In genomic region chr11:103015881-103016825, GRCm38 (mm10) we compare ENCODE assay signal across 9 mouse cellular contexts. TPM values are rescaled to one million over a fixed set of nuclear protein-coding genes. Genes with fewer than 3 reads are reported as not detected.
DNase-seq lines count a peak whose midpoint lies in the region; ATAC-seq lines count a peak whose summit lies in the region.
"Had no signal": no experiment of that assay in that cellular context is flagged by ENCODE, and none has a peak within 500 bp of the region (broad histone marks: within the 10 kb centered on the region; RNA-seq: fewer than 3 reads in every experiment).

No protein-coding gene starts in this region.

- no peaks in the 10 kb centered on the region for H3K27me3 ChIP-seq in heart, embryonic 10.5 days (ENCODE audit: insufficient read depth, poor library complexity, severe bottlenecking)
- no peaks in the 10 kb centered on the region for H3K27me3 ChIP-seq in hindbrain, embryonic 13.5 days
- no peaks in the 10 kb centered on the region for H3K27me3 ChIP-seq in midbrain, embryonic 13.5 days
- H3K27me3 ChIP-seq: Patski had no signal

- ATAC-seq in hindbrain, embryonic 13.5 days (ENCODE audit: low FRiP score): no peak
- ATAC-seq in midbrain, embryonic 13.5 days: 0 out of 2 replicates have a peak, but pooled peaks have one; percentile 3

- peaks cover 34% of the 10 kb centered on the region for H3K36me3 ChIP-seq in heart, embryonic 10.5 days
- peaks cover 10% of the 10 kb centered on the region for H3K36me3 ChIP-seq in hindbrain, embryonic 13.5 days
- peaks cover 11% of the 10 kb centered on the region for H3K36me3 ChIP-seq in midbrain, embryonic 13.5 days

- no peak for DNase-seq in heart, embryonic 10.5 days (ENCODE audit: low spot score)
- no peak for DNase-seq in heart, postnatal 25 days (ENCODE audit: low spot score)
- peak; percentile 47 for DNase-seq in NIH3T3 (ENCODE audit: low read depth)
- DNase-seq in layer of hippocampus, adult 8-10 months (ENCODE audit: low spot score in 2 of 2): no peak
- DNase-seq in right cerebral cortex, postnatal 10 days (ENCODE audit: low spot score in 2 of 2): no peak
- DNase-seq in cerebellum, adult 9-10 months: no peak

- peak overlapping the region; percentile 94 for H3K27ac ChIP-seq in heart, embryonic 10.5 days
- H3K27ac ChIP-seq in hindbrain, embryonic 13.5 days: peak overlapping the region; percentile 94
- H3K27ac ChIP-seq in midbrain, embryonic 13.5 days: peak overlapping the region; percentile 95

- H3K4me2 ChIP-seq in hindbrain, embryonic 13.5 days: peak overlapping the region; percentile 63
- H3K4me2 ChIP-seq in midbrain, embryonic 13.5 days (replicated peaks): peak overlapping the region; percentile 61

- peaks cover 15% of the 10 kb centered on the region for H3K4me1 ChIP-seq in heart, embryonic 10.5 days
- H3K4me1 ChIP-seq in hindbrain, embryonic 13.5 days (replicated peaks): peaks cover 19% of the 10 kb centered on the region
- peaks cover 24% of the 10 kb centered on the region for H3K4me1 ChIP-seq in midbrain, embryonic 13.5 days (replicated peaks)

- H3K9ac ChIP-seq in hindbrain, embryonic 13.5 days: peak overlapping the region; percentile 90
- peak overlapping the region; percentile 86 for H3K9ac ChIP-seq in midbrain, embryonic 13.5 days (replicated peaks)

- WGBS in heart, embryonic 10.5 days: 49% methylated on average over 27 of the region's 27 CpGs
- 49% methylated on average over 27 of the region's 27 CpGs for WGBS in hindbrain, embryonic 13.5 days
- WGBS in midbrain, embryonic 13.5 days: 47% methylated on average over 27 of the region's 27 CpGs

- H3K4me3 ChIP-seq in heart, embryonic 10.5 days: peak overlapping the region; percentile 79
- H3K4me3 ChIP-seq in hindbrain, embryonic 13.5 days: peak overlapping the region; percentile 77
- H3K4me3 ChIP-seq in midbrain, embryonic 13.5 days (replicated peaks): peak overlapping the region; percentile 80

- H3K9me3 ChIP-seq in heart, embryonic 10.5 days: no peaks in the 10 kb centered on the region
- H3K9me3 ChIP-seq in hindbrain, embryonic 13.5 days: no peaks in the 10 kb centered on the region
- no peaks in the 10 kb centered on the region for H3K9me3 ChIP-seq in midbrain, embryonic 13.5 days

- intact Hi-C loops in heart, postnatal 25 days (cut with DNase I): no loop called here

RNA-seq across cellular contexts. Expression of gene Nmt1, which starts 11.8 kb away (rescaled TPM):
- 58.4 and 59.0 TPM in 2 replicates for polyA plus RNA-seq in heart, embryonic 10.5 days (2016; fragmentation: Nextera tagmentation; extraction: Ambion mirVana)
- total RNA-seq in heart, postnatal 25 days (2021): 10 to 100 TPM; 65.2 to 66.1 TPM
- polyA plus RNA-seq in hindbrain, embryonic 13.5 days (2015; fragmentation: Nextera tagmentation; extraction: Ambion mirVana): 37.8 and 44.5 TPM in 2 replicates
- 45.2 and 49.9 TPM in 2 replicates for polyA plus RNA-seq in midbrain, embryonic 13.5 days (2015; fragmentation: Nextera tagmentation; extraction: Ambion mirVana)
- total RNA-seq in layer of hippocampus, adult 8-10 months (2022): 100 to 1,000 TPM; 152 to 165 (median 160) TPM

RNA-seq across cellular contexts. Expression of gene Dcakd, which starts 12.0 kb away (rescaled TPM):
- polyA plus RNA-seq in heart, embryonic 10.5 days (2016; fragmentation: Nextera tagmentation; extraction: Ambion mirVana): 113 and 137 TPM in 2 replicates
- 10 to 100 TPM; 83.5 to 84.3 TPM for total RNA-seq in heart, postnatal 25 days (2021)
- polyA plus RNA-seq in hindbrain, embryonic 13.5 days (2015; fragmentation: Nextera tagmentation; extraction: Ambion mirVana): 164 and 165 TPM in 2 replicates
- polyA plus RNA-seq in midbrain, embryonic 13.5 days (2015; fragmentation: Nextera tagmentation; extraction: Ambion mirVana): 177 and 178 TPM in 2 replicates
- total RNA-seq in layer of hippocampus, adult 8-10 months (2022): 10 to 100 TPM; 55.2 to 71.2 (median 63.6) TPM
